Mouse (Mus musculus) brain, embryonic 14.5 days (tissue): ENCODE results near the gene Adgrd1.

Experiments used
- CTCF ChIP-seq: fragments of 200-500 bp; IDR thresholded peaks from 2 replicates; pipeline ENCODE4 v1.5.1; 2012; ENCODE audit warnings: inconsistent platforms, mild to moderate bottlenecking, moderate library complexity, borderline replicate concordance; ENCODE audit not compliant: insufficient read depth, insufficient read length; ENCODE audit errors: extremely low read depth
- POLR2A ChIP-seq: fragments of 200-500 bp; IDR thresholded peaks from 2 replicates; pipeline ENCODE4 v1.6.1; 2012; ENCODE audit warnings: mild to moderate bottlenecking, inconsistent platforms, borderline replicate concordance; ENCODE audit not compliant: poor library complexity, insufficient read depth, insufficient read length, severe bottlenecking; ENCODE audit errors: extremely low read depth

DNA sequence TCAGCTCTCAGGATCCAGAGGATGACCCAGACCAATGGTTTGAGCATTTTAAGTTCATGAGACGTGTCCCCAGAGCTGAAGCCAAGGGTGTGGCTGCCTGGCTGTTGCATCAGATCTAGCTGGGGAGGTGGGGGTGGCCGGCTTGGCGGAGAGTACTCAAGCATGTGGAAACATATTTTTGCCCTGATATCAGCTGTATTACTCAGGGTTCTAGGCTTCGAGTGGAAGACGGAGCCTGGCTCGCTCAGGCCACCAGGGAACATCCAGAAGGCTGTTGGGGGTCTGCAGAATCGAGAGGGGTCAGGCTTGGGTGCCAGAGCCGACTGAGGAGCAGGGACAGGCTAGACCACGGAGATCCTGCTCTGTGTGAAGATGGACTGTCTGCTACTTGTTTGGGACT lies 30.6 kb upstream of the Adgrd1 start:
- TF ChIP-seq POLR2A: no peak
- no peak for TF ChIP-seq CTCF
